8 mouse cellular contexts compared by ENCODE assay signal in genomic region chr4:70265248-70265647, GRCm38 (mm10).
DNase-seq lines count a peak whose midpoint lies in the region; ATAC-seq and TF ChIP-seq lines count a peak whose summit lies in the region.

No protein-coding gene starts in this region.

- peaks cover 28% of the 10 kb centered on the region for H3K4me1 ChIP-seq in liver, embryonic 12.5 days
- H3K4me1 ChIP-seq in hindbrain, embryonic 16.5 days (ENCODE audit: control insufficient read depth, insufficient read depth, low read depth, low read length): no peaks in the 10 kb centered on the region
- peaks cover 0 to 13% of the 10 kb centered on the region in 2 experiments; a peak in 2 of 4 replicates for H3K4me1 ChIP-seq in liver, embryonic 14.5 days (replicated peaks; ENCODE audit: control insufficient read depth in 2 of 2, insufficient read depth in 2 of 2, low read length in 1 of 2)

- no peak for TF ChIP-seq EP300 in liver, embryonic 14.5 days (IDR thresholded peaks at IDR 0.05; ENCODE audit: low read depth)

- H3K4me3 ChIP-seq in liver, embryonic 12.5 days: no peak overlapping the region
- H3K4me3 ChIP-seq in hindbrain, embryonic 16.5 days (ENCODE audit: low read length): no peak overlapping the region
- no peak overlapping the region for H3K4me3 ChIP-seq in liver, embryonic 14.5 days (ENCODE audit: insufficient read depth in 1 of 2, low read depth in 2 of 2, low read length in 2 of 2)

- DNase-seq in liver: peak; percentile 46
- DNase-seq in WW6 (ENCODE audit: low read depth, low spot score): peak; percentile 33
- DNase-seq in embryo, embryonic 9.5 days (ENCODE audit: extremely low spot score): peak; percentile 33
- DNase-seq in liver, embryonic 14.5 days (ENCODE audit: low read depth in 3 of 3, low spot score in 3 of 3): no peak
- peak; percentile 16 for DNase-seq in retina, adult 2 months (ENCODE audit: low read depth, low spot score)
- DNase-seq in urinary bladder, postnatal 25 days (ENCODE audit: low spot score): peak; percentile 42

- no peak overlapping the region for H3K4me2 ChIP-seq in liver, embryonic 12.5 days
- H3K4me2 ChIP-seq in hindbrain, embryonic 16.5 days (ENCODE audit: low read length): no peak overlapping the region
- H3K4me2 ChIP-seq in liver, embryonic 14.5 days (ENCODE audit: low read depth): no peak overlapping the region

- 67% methylated on average over 6 of the region's 6 CpGs for WGBS in liver, embryonic 12.5 days (ENCODE audit: insufficient replicate concordance)
- 67% methylated on average over 6 of the region's 6 CpGs for WGBS in hindbrain, embryonic 16.5 days
- 49% methylated on average over 6 of the region's 6 CpGs for WGBS in liver, embryonic 14.5 days (ENCODE audit: insufficient replicate concordance)

- no peak overlapping the region for H3K27ac ChIP-seq in liver, embryonic 12.5 days
- H3K27ac ChIP-seq in hindbrain, embryonic 16.5 days (ENCODE audit: low read depth, low read length): no peak overlapping the region
- H3K27ac ChIP-seq in liver, embryonic 14.5 days: no peak overlapping the region

- H3K9me3 ChIP-seq in liver, embryonic 12.5 days (replicated peaks): no peaks in the 10 kb centered on the region
- no peaks in the 10 kb centered on the region for H3K9me3 ChIP-seq in hindbrain, embryonic 16.5 days (ENCODE audit: control insufficient read depth, low read length)
- no peaks in the 10 kb centered on the region for H3K9me3 ChIP-seq in liver, embryonic 14.5 days (ENCODE audit: control insufficient read depth, low read length)

- H3K36me3 ChIP-seq in liver, embryonic 12.5 days: peaks cover 44% of the 10 kb centered on the region
- H3K36me3 ChIP-seq in hindbrain, embryonic 16.5 days (ENCODE audit: control insufficient read depth, insufficient read depth, low read length): peaks cover 9% of the 10 kb centered on the region; the same call in 1 of the 2 replicates
- peaks cover 2% of the 10 kb centered on the region; the same call in 1 of the 2 replicates for H3K36me3 ChIP-seq in liver, embryonic 14.5 days (replicated peaks; ENCODE audit: control insufficient read depth, insufficient read depth, low read depth)

- no peaks in the 10 kb centered on the region for H3K27me3 ChIP-seq in liver, embryonic 12.5 days (replicated peaks)
- no peaks in the 10 kb centered on the region for H3K27me3 ChIP-seq in hindbrain, embryonic 16.5 days (replicated peaks; ENCODE audit: control insufficient read depth, insufficient read depth, low read length)
- H3K27me3 ChIP-seq in liver, embryonic 14.5 days (ENCODE audit: control insufficient read depth, insufficient read depth, low read length): no peaks in the 10 kb centered on the region

- ATAC-seq in liver, embryonic 12.5 days: no peak
- ATAC-seq in hindbrain, embryonic 16.5 days: 0 out of 2 replicates have a peak, but pooled peaks have one; percentile 46
- no peak for ATAC-seq in liver, embryonic 14.5 days (ENCODE audit: insufficient read depth)

- TF ChIP-seq CTCF in liver, embryonic 14.5 days (IDR thresholded peaks at IDR 0.05; ENCODE audit: low read depth): peak; percentile 91

- no peak overlapping the region for H3K9ac ChIP-seq in liver, embryonic 12.5 days
- H3K9ac ChIP-seq in hindbrain, embryonic 16.5 days (ENCODE audit: low read depth, low read length): no peak overlapping the region
- H3K9ac ChIP-seq in liver, embryonic 14.5 days (replicated peaks): no peak overlapping the region

Comparison
In these comparisons a context has a peak if more than half of its experiments do, and no peak if none do; other contexts are left out.
1. DNase-seq: peak in liver (single experiment), WW6 (single experiment), embryo, embryonic 9.5 days (single experiment), retina, adult 2 months (single experiment) and urinary bladder, postnatal 25 days (single experiment); none in liver, embryonic 14.5 days (0 of 3).